In genomic region chr6:126384210-126385012, GRCm38 (mm10) we compare ENCODE assay signal across 18 mouse cellular contexts.
DNase-seq lines count a peak whose midpoint lies in the region; ATAC-seq and TF ChIP-seq lines count a peak whose summit lies in the region.
"Had no signal": no experiment of that assay in that cellular context is flagged by ENCODE, and none has a peak within 500 bp of the region (broad histone marks: within the 10 kb centered on the region; RNA-seq: fewer than 3 reads in every experiment).

No protein-coding gene starts in this region.

- no peak overlapping the region for H3K4me2 ChIP-seq in heart, embryonic 12.5 days
- H3K4me2 ChIP-seq in hindbrain, postnatal 0 days (ENCODE audit: low read depth, low read length), result no peak overlapping the region
- H3K4me2 ChIP-seq: embryonic facial prominence, embryonic 15.5 days; heart, embryonic 11.5 days; hindbrain, embryonic 12.5 days; limb, embryonic 12.5 days; midbrain, embryonic 15.5 days; neural tube, embryonic 12.5 days had no signal

- H3K9me3 ChIP-seq in heart, embryonic 12.5 days (replicated peaks), result no peaks in the 10 kb centered on the region
- H3K9me3 ChIP-seq in hindbrain, postnatal 0 days (ENCODE audit: low read length), result no peaks in the 10 kb centered on the region
- H3K9me3 ChIP-seq: embryonic facial prominence, embryonic 15.5 days; hindbrain, embryonic 12.5 days; limb, embryonic 12.5 days; midbrain, embryonic 15.5 days; neural tube, embryonic 12.5 days had no signal

- H3K9ac ChIP-seq in heart, embryonic 12.5 days, result no peak overlapping the region
- no peak overlapping the region for H3K9ac ChIP-seq in hindbrain, postnatal 0 days (replicated peaks; ENCODE audit: low read length)
- H3K9ac ChIP-seq: embryonic facial prominence, embryonic 15.5 days; hindbrain, embryonic 12.5 days; limb, embryonic 12.5 days; midbrain, embryonic 15.5 days; neural tube, embryonic 12.5 days had no signal

- H3K36me3 ChIP-seq in heart, embryonic 12.5 days, result no peaks in the 10 kb centered on the region
- H3K36me3 ChIP-seq in hindbrain, postnatal 0 days (ENCODE audit: insufficient read depth, low read length), result no peaks in the 10 kb centered on the region
- H3K36me3 ChIP-seq: embryonic facial prominence, embryonic 15.5 days; hindbrain, embryonic 12.5 days; limb, embryonic 12.5 days; midbrain, embryonic 15.5 days; neural tube, embryonic 12.5 days had no signal

- TF ChIP-seq CTCF in hindbrain, postnatal 0 days (IDR thresholded peaks at IDR 0.05; ENCODE audit: low read depth), result no peak

- peaks cover 13% of the 10 kb centered on the region for H3K27me3 ChIP-seq in heart, embryonic 12.5 days (replicated peaks)
- H3K27me3 ChIP-seq in hindbrain, postnatal 0 days (ENCODE audit: insufficient read depth, low read length), result no peaks in the 10 kb centered on the region
- H3K27me3 ChIP-seq: hindbrain, embryonic 12.5 days; limb, embryonic 12.5 days; midbrain, embryonic 15.5 days; neural tube, embryonic 12.5 days had no signal

- ATAC-seq in heart, embryonic 12.5 days (ENCODE audit: insufficient number of reproducible peaks, low FRiP score), result no peak
- no peak for ATAC-seq in hindbrain, postnatal 0 days
- ATAC-seq: activated CD4-positive, CD25-positive, alpha-beta regulatory T cell, adult 4 months; intestine, postnatal 0 days; midbrain, embryonic 15.5 days had no signal

- H3K27ac ChIP-seq in heart, embryonic 12.5 days (ENCODE audit: poor library complexity, severe bottlenecking), result no peak overlapping the region
- no peak overlapping the region for H3K27ac ChIP-seq in hindbrain, postnatal 0 days
- H3K27ac ChIP-seq: embryonic facial prominence, embryonic 15.5 days; hindbrain, embryonic 12.5 days; limb, embryonic 12.5 days; midbrain, embryonic 15.5 days; neural tube, embryonic 12.5 days had no signal

- intact Hi-C loops in heart, postnatal 25 days (cut with DNase I), result no loop called here

- WGBS in heart, embryonic 12.5 days, result 53% methylated on average over 9 of the region's 9 CpGs
- 57% methylated on average over 9 of the region's 9 CpGs for WGBS in hindbrain, postnatal 0 days

- no peak overlapping the region for H3K4me3 ChIP-seq in heart, embryonic 12.5 days
- H3K4me3 ChIP-seq in hindbrain, postnatal 0 days (ENCODE audit: low read length), result no peak overlapping the region
- H3K4me3 ChIP-seq: embryonic facial prominence, embryonic 15.5 days; hindbrain, embryonic 12.5 days; limb, embryonic 12.5 days; midbrain, embryonic 15.5 days; neural tube, embryonic 12.5 days had no signal

- H3K4me1 ChIP-seq in heart, embryonic 12.5 days (replicated peaks), result no peaks in the 10 kb centered on the region
- H3K4me1 ChIP-seq in hindbrain, postnatal 0 days (ENCODE audit: insufficient read depth, low read length), result no peaks in the 10 kb centered on the region
- H3K4me1 ChIP-seq: hindbrain, embryonic 12.5 days; limb, embryonic 12.5 days; midbrain, embryonic 15.5 days; neural tube, embryonic 12.5 days had no signal

- DNase-seq in cerebellum, postnatal 14 days, result peak; percentile 21 to 53
- DNase-seq in cerebellum, postnatal 4 days (ENCODE audit: low spot score in 2 of 2), result no peak
- DNase-seq in heart, postnatal 25 days (ENCODE audit: low spot score), result peak; percentile 1
- peak; percentile 14 for DNase-seq in adrenal gland, postnatal 10 days
- DNase-seq in lung, postnatal 14 days, result peak; percentile 8
- no peak for DNase-seq in frontal cortex, postnatal 14 days (ENCODE audit: low spot score in 2 of 2)
- no peak for DNase-seq in hindbrain, postnatal 0 days (ENCODE audit: low spot score)
- DNase-seq: kidney, postnatal 25 days; thymus, postnatal 14 days had no signal

Comparison
In these comparisons a context has a peak if more than half of its experiments do, and no peak if none do; other contexts are left out.
1. DNase-seq: peak in cerebellum, postnatal 14 days (2 of 2), heart, postnatal 25 days (single experiment), adrenal gland, postnatal 10 days (single experiment) and lung, postnatal 14 days (single experiment); none in cerebellum, postnatal 4 days (0 of 2), frontal cortex, postnatal 14 days (0 of 2) and hindbrain, postnatal 0 days (single experiment).